Comparison of ENCODE assay signal across 24 mouse cellular contexts in the genomic region with DNA sequence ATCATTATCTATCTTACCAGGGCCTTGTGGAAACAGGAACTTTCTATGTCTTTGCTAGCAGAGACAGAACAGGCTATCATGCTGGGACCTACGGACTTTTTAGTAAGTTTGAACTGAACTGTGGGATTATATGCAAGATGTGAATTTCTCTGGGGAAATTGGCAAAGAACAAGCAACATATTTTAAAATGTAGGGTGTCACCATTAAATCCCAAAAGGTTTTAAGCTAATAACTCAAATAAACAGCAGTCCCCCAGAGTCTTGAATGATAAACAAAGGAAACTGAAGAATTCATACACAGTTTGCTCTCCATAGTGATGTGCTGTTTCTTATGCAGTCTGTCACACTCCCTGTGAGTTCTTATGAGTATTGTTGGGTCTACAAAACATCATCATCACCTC. TPM values are rescaled to one million over a fixed set of nuclear protein-coding genes. Genes with fewer than 3 reads are reported as not detected.
A peak's percentile ranks its signal among the peaks of the same experiment; 100 is the strongest.
DNase-seq lines count a peak whose midpoint lies in the region; ATAC-seq and TF ChIP-seq lines count a peak whose summit lies in the region.
"Had no signal": no experiment of that assay in that cellular context is flagged by ENCODE, and none has a peak within 500 bp of the region (broad histone marks: within the 10 kb centered on the region; RNA-seq: fewer than 3 reads in every experiment).

A gene (minus strand): TSS at position 101 of the 400 bp plus-strand sequence.

- H3K4me3 ChIP-seq in CH12.LX (replicated peaks in 1 of 3; ENCODE audit: low read depth in 2 of 3, low read length in 2 of 3, poor library complexity in 1 of 3) = no peak within 1 kb of the TSS
- H3K4me3 ChIP-seq in midbrain, embryonic 11.5 days (ENCODE audit: low read depth, low read length) = no peak within 1 kb of the TSS

- H3K36me3 ChIP-seq in CH12.LX (replicated peaks in 1 of 2; ENCODE audit: control insufficient read depth in 1 of 2, insufficient read depth in 1 of 2, low read length in 1 of 2) = no peaks in the 10 kb centered on the region
- H3K36me3 ChIP-seq in midbrain, embryonic 11.5 days (ENCODE audit: control insufficient read depth, insufficient read depth, low read length) = no peaks in the 10 kb centered on the region
- H3K36me3 ChIP-seq: G1E had no signal

- H3K9me3 ChIP-seq in CH12.LX (replicated peaks; ENCODE audit: low read length) = no peaks in the 10 kb centered on the region
- no peaks in the 10 kb centered on the region for H3K9me3 ChIP-seq in midbrain, embryonic 11.5 days (ENCODE audit: control insufficient read depth, low read length)
- H3K9me3 ChIP-seq: G1E had no signal

- H3K4me1 ChIP-seq in CH12.LX (ENCODE audit: control insufficient read depth in 1 of 2, insufficient read depth in 2 of 2) = no peaks in the 10 kb centered on the region
- no peaks in the 10 kb centered on the region for H3K4me1 ChIP-seq in midbrain, embryonic 11.5 days (ENCODE audit: control insufficient read depth, insufficient read depth, low read length)

- no peak for ATAC-seq in midbrain, embryonic 11.5 days (ENCODE audit: low FRiP score)
- ATAC-seq: activated CD4-positive, CD25-positive, alpha-beta regulatory T cell, adult 4 months; CD4-positive, CD25-positive, alpha-beta regulatory T cell, adult 4 months; Patski had no signal

- H3K27me3 ChIP-seq in CH12.LX (replicated peaks) = no peaks in the 10 kb centered on the region
- no peaks in the 10 kb centered on the region for H3K27me3 ChIP-seq in midbrain, embryonic 11.5 days (ENCODE audit: control insufficient read depth, insufficient read depth, low read length)
- H3K27me3 ChIP-seq: Patski had no signal

- DNase-seq in CH12.LX (ENCODE audit: extremely low read depth) = no peak
- DNase-seq in midbrain, embryonic 11.5 days (ENCODE audit: low spot score, missing footprints) = no peak
- DNase-seq: adrenal gland, adult 2 months; adrenal gland, adult 8-10 months; adrenal gland, postnatal 10 days; adrenal gland, postnatal 14 days; adrenal gland, postnatal 25 days; adrenal gland, postnatal 36 days; B cell, adult 2 months; cerebellum, adult 11 months; cerebellum, adult 11-12 months; cerebellum, adult 18-20 months; cerebellum, adult 2 months; cerebellum, adult 8-10 months had no signal

- no peak for TF ChIP-seq EP300 in CH12.LX (IDR thresholded peaks at IDR 0.05; ENCODE audit: low read length)

- H3K27ac ChIP-seq in CH12.LX (ENCODE audit: insufficient read depth, low read depth) = no peak within 1 kb of the TSS
- H3K27ac ChIP-seq in midbrain, embryonic 11.5 days (ENCODE audit: low read depth, low read length) = no peak within 1 kb of the TSS

- TF ChIP-seq RAD21 in CH12.LX (IDR thresholded peaks at IDR 0.05; ENCODE audit: low read depth, low read length) = no peak

- peak within 1 kb of the TSS; percentile 70 for H3K4me2 ChIP-seq in CH12.LX (ENCODE audit: insufficient read depth, low read depth, poor library complexity, severe bottlenecking)
- H3K4me2 ChIP-seq in midbrain, embryonic 11.5 days = no peak within 1 kb of the TSS

- TF ChIP-seq CTCF in CH12.LX (conservative IDR thresholded peaks at IDR 0.05 in 1 of 2, IDR thresholded peaks at IDR 0.05 in 1 of 2; ENCODE audit: low read depth in 2 of 2, low read length in 2 of 2) = no peak

- in situ Hi-C loops in CH12.LX (cut with MboI; ENCODE audit: low pct_ligation_motif_present, low pct_unique_long_range_greater_than_20kb, low sequenced_read_pairs) = no loop called here

- no peak for TF ChIP-seq POLR2A in CH12.LX (IDR thresholded peaks at IDR 0.05; ENCODE audit: low read depth, low read length)

- 87% methylated on average over 1 of the region's 1 CpGs for WGBS in midbrain, embryonic 11.5 days

- H3K79me2 ChIP-seq in CH12.LX (replicated peaks; ENCODE audit: control insufficient read depth, extremely low read depth, insufficient read depth, poor library complexity, severe bottlenecking) = no peaks in the 10 kb centered on the region

- H3K9ac ChIP-seq in CH12.LX (ENCODE audit: insufficient read depth, low read depth) = no peak within 1 kb of the TSS
- H3K9ac ChIP-seq in midbrain, embryonic 11.5 days (ENCODE audit: low read length) = no peak within 1 kb of the TSS

- dilution Hi-C loops in CH12.LX (cut with MboI; ENCODE audit: extremely low pct_ligation_motif_present, extremely low pct_unique_long_range_greater_than_20kb, low sequenced_read_pairs) = no loop called here

TF ChIP-seq in CH12.LX, 34 proteins besides CTCF, POLR2A, EP300 and RAD21:
- TF ChIP-seq MAZ (IDR thresholded peaks at IDR 0.05; ENCODE audit: low read depth, low read length) = no peak
- no peak for TF ChIP-seq CHD1 (IDR thresholded peaks at IDR 0.05; ENCODE audit: low read depth, low read length)
- no peak for TF ChIP-seq ELF1 (IDR thresholded peaks at IDR 0.05; ENCODE audit: low read depth, low read length)
- no peak for TF ChIP-seq UBTF (IDR thresholded peaks at IDR 0.05; ENCODE audit: low read depth, low read length)
- TF ChIP-seq ZKSCAN1 (IDR thresholded peaks at IDR 0.05; ENCODE audit: borderline replicate concordance, low read depth, low read length) = no peak
- no peak for TF ChIP-seq JUN (IDR thresholded peaks at IDR 0.05; ENCODE audit: insufficient read depth, low read depth, low read length)
- no peak for TF ChIP-seq NELFE (IDR thresholded peaks at IDR 0.05; ENCODE audit: low read depth, low read length)
- no peak for TF ChIP-seq KAT2A (IDR thresholded peaks at IDR 0.05; ENCODE audit: insufficient replicate concordance, low read length)
- no peak for TF ChIP-seq CHD2 (IDR thresholded peaks at IDR 0.05; ENCODE audit: low read length)
- TF ChIP-seq SIN3A (IDR thresholded peaks at IDR 0.05; ENCODE audit: low read length) = no peak
TF ChIP-seq in CH12.LX: peak in this region for 0.

RNA-seq across cellular contexts. Expression of the gene that starts here (rescaled TPM):
- total RNA-seq in CH12.LX (2012; rRNA removed) (not detected in 2 replicates), CH12.LX (2014; rRNA removed) (not detected in 2 replicates)
- not detected in 2 replicates for polyA plus RNA-seq in CH12.LX (2012; ENCODE audit: insufficient read length, low read depth)
- polyA plus RNA-seq in midbrain, embryonic 11.5 days (2014; fragmentation: Nextera tagmentation; extraction: Ambion mirVana) = not detected in 2 replicates
- total RNA-seq: adrenal gland, adult 18-20 months; adrenal gland, adult 2 months; adrenal gland, adult 8-10 months; adrenal gland, postnatal 10 days; adrenal gland, postnatal 14 days; adrenal gland, postnatal 25 days; adrenal gland, postnatal 36 days; adrenal gland, postnatal 4 days; ES-E14; MEL had no signal
- polyA plus RNA-seq: adrenal gland, adult 2 months; brain, embryonic 14.5 days; C2C12; CD4-positive, CD25-positive, alpha-beta regulatory T cell, adult 4 months; cerebellum, adult 2 months; G1E; Patski had no signal
